Mouse (Mus musculus): ENCODE measurements around the gene Tfap2b. TPM values are rescaled to one million over a fixed set of nuclear protein-coding genes. Genes with fewer than 3 reads are reported as not detected.

The Tfap2b gene
- total RNA-seq (2017), result not detected in 2 replicates

DNA sequence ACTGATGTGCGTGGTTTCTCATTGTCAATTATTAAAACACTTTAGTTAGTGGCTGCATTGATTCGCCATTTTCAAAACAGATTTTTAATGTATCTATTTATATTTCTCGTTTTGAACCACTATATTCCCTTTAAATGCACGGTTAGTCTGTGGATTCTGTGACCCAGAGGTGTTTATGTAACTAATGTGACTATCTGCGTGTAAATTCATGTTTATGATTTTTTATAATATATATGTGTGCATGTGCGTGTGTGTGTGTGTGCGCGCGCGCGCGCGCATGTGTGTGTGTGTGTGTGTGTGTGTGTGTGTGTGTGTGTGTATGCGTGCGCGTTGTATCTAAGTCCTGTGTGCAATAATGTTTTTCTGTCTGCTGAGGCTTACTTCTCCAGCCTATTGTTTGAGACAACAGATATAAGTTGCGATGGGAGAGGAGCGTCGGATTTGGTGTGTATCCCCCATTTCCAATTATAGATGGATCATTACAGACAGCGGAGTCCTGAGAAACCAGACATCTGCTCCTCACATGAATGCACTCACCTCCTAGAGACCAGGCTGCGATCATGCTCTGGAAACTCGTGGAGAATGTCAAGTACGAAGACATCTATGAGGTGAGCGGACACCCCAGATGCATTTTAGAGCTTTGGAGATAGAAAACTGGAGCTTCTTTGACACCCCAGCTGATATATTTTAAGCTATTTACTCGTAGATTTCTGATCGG lies at the start of gene Tfap2b:
Gene Tfap2b (plus strand): TSS at position 274 of the 718 bp plus-strand sequence.
- ATAC-seq (ENCODE audit: extremely low read depth, insufficient number of reproducible peaks, low FRiP score, poor library complexity, severe bottlenecking), result no peak

DNA sequence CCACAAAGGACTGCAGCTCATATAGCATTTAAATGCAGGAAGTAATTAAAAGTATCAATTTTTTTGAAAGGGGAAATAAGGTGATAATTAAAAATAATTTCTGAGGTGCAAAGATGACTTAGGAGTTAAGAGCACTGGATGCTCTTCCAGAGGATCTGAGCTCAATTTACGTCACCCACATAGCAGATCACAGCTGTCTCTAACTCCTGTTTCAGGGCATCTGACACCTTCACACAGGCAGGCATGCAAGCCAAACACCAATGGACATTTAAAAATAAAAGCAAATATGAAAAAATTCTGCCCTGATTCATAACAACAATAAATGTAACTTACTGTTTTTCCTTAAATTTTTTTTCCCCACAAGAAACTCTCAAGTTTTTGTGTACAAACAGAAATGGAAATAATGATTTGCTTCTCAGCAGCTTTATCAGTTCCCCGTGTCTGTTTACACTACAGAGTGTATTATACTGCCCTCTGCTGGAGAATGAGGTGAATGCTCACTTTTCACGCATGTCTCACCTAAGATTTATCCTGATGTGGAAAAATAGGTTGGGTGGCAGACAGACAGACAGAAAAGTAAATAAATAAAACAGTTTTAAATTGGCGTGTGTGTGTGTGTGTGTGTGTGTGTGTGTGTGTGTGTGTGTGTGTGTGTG lies 29.8 kb upstream of the Tfap2b start:
- no peak for ATAC-seq (ENCODE audit: extremely low read depth, insufficient number of reproducible peaks, low FRiP score, poor library complexity, severe bottlenecking)

DNA sequence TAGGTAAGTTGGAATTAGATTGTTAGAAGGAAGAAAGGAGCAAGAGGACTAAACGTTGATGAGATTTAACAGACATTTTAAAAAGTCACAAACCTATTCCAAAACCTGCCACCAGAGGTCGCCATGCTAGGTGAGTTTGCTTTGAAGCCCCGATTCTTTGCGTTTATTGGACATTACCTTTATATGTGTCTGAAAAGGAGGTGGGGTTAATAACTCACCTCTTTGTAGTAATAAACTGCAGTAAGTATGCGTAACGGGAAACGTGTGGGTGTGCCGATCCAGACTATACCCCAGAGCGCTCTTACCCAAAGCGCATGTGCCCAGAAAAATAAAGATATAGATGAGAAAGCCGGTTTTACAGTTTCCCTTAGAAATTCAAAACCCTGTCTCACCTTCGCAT lies 3.1 kb upstream of the Tfap2b start:
- ATAC-seq (ENCODE audit: extremely low read depth, insufficient number of reproducible peaks, low FRiP score, poor library complexity, severe bottlenecking), result no peak

DNA sequence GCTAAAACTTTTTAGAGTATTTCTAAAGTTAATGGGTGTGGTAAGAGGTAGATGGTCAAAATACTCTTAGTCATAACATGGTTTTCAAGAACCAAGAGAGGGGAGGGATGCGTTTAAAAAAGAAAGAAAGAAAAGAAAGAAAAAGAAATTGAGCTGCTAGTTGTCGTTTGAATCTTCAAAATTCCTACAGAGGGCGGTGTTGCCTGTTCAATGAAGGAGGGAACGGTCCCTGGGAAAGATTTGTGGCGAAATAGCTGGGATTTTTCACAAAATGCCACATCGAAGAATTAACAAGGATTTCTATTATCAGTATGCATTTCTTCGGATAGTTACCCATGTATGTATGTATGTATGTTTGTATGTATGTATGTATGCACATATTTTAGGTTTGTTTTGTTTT lies 2.5 kb upstream of the Tfap2b start:
- ATAC-seq (ENCODE audit: extremely low read depth, insufficient number of reproducible peaks, low FRiP score, poor library complexity, severe bottlenecking), result no peak

DNA sequence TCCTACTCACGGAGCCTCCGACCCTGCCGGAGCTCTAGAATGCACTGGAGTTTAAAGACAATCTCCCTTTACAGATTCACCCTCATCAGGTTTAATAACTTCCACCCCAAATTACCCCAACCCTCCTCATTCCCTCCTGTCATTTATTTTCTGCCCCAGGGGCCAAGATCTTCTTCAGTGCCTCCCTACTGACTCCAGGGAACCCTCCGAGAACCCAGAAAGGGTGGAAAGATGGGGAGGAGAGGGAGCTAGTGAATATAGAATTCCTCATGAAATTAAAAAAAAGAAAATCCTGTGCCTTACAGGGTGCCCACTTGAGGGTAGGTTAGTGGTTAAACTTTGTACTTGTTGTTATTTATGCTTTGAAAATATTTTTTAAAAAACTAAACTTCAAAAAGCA lies 1.1 kb upstream of the Tfap2b start:
- ATAC-seq (ENCODE audit: extremely low read depth, insufficient number of reproducible peaks, low FRiP score, poor library complexity, severe bottlenecking), result no peak

DNA sequence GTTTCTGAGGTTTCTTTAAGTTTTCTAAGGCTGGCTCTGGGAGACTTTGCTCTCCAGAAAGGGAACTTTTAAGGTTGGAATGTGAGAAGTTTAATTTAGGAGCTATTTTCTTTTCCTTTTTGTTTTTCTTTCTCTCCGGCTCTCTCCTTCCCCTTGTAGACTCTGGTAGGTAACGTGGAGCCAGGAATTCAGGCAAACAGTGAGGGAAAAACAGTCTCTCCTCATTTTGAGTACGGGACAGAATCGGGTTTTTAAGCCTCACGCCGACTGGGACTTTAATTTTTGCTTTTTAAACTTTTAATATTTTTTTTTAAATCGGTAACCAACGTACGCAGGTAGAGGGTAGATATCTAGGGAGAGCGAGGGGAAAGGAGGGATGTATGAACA lies 638 bp downstream of the Tfap2b start:
- ATAC-seq (ENCODE audit: extremely low read depth, insufficient number of reproducible peaks, low FRiP score, poor library complexity, severe bottlenecking), result no peak

DNA sequence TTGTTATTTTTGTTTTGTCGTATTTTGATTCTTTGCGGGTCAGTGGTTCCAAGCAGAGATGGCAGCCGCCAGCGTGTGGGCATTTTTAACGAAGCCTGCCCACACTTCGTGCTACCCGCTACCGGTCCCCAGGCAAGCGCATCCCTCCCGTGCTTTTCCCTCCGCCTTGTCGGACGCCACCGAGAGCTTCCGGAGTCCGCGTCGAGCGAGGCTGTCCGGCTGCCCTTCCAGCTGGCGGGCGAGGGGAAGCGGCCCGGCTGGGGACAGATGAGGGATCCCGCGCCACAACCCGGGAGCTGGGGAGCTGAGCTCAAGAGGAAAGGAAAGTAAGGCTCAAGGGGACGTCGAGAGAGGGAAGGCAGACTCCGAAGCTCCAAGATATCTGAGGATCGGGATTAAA lies 1.1 kb downstream of the Tfap2b start:
- ATAC-seq (ENCODE audit: extremely low read depth, insufficient number of reproducible peaks, low FRiP score, poor library complexity, severe bottlenecking), result no peak

DNA sequence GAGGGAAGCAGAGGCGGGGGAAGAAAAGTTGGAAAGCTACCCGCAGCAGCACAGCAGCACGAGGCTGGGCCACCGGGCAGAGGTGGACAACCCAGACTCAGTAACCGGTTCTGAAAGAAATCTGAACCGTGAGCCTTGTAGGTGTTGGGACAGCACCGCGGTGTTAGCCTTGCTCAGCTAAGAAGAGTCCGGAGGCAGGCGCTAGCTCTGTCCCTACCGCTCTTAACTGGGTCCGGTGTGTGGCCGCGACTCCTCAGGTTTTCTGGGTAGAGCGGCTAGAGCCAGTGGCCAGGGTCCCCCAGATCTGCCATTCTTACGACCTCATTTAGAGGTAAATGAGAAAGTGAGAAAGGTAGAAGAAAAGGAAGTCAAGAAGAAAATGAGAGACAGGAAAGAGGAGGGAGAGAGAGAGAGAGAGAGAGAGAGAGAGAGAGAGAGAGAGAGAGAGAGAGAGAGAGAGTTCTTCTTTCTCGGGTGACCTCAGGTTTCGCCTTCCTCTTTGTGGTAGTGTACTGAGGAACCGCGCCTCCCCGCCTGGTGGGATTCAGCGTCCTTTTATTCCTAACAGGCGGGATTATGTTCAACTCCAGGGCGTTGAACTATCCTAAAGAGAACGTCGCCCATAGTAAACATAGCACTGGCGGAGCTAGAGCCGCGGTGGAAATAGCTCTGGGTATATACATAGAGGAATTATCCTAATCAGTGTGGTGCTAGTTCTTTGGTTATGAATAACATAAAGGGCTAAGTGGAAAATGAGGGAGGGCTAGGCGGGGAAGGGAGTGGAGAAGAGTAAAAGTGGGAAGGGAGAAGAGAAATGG lies 1.7 kb downstream of the Tfap2b start:
- ATAC-seq (ENCODE audit: extremely low read depth, insufficient number of reproducible peaks, low FRiP score, poor library complexity, severe bottlenecking), result no peak

DNA sequence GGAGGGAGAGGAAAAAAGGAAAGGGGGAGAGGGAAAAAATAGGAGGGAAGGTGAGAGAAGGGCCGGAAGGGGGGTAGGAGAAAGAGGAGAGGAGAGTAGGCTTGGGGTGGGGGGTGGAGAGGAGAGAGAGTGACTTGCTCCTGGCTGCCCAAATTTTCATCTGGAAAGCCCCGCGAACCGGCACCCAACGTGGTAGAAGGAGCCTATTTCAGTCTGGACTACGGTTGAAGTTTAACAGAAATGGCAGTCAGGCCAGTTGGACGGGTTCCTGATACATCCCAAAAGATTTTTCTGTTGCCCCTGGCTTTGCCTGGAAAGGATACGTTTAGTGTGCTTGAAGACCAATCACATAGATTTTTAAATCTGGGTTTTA lies 2.3 kb downstream of the Tfap2b start:
- no peak for ATAC-seq (ENCODE audit: extremely low read depth, insufficient number of reproducible peaks, low FRiP score, poor library complexity, severe bottlenecking)

DNA sequence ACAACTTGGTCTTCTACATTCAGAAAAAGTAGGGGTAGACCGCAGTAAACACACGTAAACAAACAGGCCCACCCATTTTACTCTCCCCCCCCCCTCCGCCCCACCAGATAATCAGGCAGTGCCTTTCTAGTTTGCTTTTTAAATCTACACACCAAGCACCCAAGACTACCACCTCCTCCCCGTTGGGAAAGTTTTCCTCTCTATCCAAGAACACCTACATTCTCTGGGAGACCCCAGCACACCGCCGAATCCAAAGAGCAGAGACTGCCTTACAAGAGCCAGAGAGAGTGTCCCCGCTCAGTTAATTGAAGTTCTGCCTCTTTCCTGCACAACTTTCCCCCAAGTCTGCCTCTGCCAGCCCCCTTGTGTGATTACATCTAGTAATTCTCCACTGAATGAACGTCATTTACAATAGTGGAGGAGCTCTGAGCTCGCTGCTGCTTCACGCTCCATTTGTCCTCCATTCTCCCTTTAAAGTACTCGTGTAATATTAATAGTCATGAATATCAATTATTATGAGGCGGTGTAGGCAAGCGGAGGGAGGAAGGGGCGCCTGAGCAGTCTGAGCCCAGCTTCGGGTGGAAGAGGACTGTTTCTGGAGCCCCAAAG lies 2.9 kb downstream of the Tfap2b start:
- no peak for ATAC-seq (ENCODE audit: extremely low read depth, insufficient number of reproducible peaks, low FRiP score, poor library complexity, severe bottlenecking)

DNA sequence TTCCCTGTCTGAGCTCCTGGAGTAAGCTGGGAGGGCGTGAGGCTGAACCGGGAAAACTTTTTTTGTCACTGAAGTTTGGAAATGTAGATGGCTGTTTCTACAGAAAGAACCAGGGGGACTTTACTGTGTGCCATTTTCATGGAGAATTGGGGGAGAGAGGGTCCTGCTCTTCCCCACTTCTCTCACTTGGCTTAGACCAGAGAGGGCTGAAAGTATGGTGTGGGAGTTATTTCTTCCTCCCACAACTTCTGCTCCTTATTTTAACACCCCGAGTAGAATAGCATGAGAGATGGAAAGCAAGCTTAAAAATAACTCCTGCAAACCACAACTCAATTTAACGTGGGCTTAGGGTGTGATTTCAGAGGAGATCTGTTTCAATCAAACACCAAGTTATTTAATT lies 4.0 kb downstream of the Tfap2b start:
- ATAC-seq (ENCODE audit: extremely low read depth, insufficient number of reproducible peaks, low FRiP score, poor library complexity, severe bottlenecking), result no peak

DNA sequence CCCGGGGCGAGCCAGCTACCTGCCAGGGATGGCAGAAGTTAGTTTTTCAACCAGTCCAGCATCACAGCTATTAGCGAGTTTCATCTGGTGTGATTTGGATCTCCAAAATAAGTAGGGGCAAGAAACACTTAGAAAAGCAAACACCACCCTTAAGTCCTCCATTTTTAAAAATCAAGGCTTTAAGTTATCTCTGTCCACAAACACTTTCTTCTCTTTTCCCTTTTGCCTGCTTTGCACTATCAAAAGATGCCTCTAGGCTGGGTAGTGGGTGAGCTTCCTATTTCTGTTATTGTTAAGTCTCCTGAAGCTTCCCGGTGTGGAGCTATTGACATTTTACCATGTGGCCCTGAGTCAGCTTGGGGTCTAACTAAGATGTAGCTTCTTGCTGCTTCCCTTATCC lies 4.5 kb downstream of the Tfap2b start:
- no peak for ATAC-seq (ENCODE audit: extremely low read depth, insufficient number of reproducible peaks, low FRiP score, poor library complexity, severe bottlenecking)

DNA sequence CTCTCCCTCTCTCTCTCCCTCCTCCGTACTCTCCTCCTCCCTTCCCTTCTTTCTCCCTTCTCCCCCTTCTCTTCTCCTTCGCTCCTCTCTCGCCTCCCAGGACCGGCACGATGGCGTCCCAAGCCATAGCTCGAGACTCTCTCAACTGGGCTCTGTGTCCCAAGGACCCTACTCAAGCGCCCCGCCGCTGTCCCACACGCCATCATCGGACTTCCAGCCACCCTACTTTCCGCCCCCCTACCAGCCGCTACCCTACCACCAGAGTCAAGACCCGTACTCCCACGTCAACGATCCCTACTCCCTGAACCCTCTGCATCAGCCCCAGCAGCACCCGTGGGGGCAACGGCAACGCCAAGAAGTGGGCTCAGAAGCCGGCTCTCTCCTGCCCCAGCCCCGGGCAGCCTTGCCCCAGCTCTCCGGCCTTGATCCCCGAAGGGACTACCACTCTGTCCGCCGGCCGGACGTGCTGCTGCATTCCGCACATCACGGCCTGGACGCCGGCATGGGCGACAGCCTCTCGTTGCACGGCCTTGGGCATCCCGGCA lies 5.2 kb downstream of the Tfap2b start:
- ATAC-seq (ENCODE audit: extremely low read depth, insufficient number of reproducible peaks, low FRiP score, poor library complexity, severe bottlenecking), result no peak

DNA sequence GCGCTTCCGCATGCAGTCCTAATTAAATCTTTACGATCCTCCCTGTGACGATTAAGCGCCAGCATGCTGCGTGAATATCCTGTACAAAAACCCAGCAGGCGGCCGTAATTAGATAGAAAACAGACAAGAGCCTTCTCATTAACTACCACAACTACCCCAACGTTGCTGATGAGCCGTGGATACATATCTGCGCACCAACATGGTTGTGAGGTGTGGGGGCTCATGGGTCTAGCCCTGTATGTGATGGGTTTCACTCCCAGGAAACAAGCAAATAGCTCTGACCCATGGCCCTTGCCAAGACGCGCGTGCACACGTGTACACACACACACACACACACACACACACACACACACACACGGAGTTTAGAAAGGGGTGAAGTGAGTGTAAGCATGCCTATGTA lies 8.7 kb downstream of the Tfap2b start:
- ATAC-seq (ENCODE audit: extremely low read depth, insufficient number of reproducible peaks, low FRiP score, poor library complexity, severe bottlenecking), result no peak

DNA sequence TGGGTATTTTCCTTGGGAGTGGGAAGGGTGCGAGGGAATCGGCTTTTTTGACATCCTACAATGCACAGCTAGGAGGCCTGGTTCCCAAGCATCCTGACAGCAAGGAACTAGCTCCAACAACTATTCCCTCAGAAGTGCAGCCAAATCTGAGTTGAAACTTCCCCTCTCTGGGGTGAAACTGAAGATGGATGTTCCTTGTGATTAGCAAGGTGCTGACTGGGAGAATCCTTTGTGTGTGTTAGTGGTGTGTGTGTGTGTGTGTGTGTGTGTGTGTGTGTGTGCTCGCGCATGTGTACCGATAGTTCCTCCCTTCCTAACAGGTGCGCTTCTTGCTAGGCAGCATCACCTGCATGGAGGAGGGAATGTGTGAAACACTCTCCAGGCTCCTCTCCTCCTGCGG lies 9.5 kb downstream of the Tfap2b start:
- ATAC-seq (ENCODE audit: extremely low read depth, insufficient number of reproducible peaks, low FRiP score, poor library complexity, severe bottlenecking), result no peak

DNA sequence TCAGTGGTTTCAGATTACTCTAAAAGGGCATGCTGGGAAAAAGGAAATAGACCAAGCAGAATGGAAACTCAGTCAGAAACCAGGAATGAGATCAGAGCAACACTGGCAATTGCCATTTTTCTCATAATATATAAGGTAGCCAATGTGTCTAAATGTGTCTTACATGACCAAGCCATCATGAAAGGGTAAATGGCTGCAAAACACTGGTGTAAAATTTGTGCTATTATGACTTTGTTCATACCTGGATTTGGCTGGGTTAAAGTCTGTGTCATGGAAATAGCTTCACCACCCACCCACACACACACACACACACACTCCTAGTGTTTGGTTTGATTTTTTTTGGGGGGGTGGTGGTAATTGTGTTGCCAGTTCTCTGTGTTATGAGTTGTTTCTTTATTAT lies 10.7 kb downstream of the Tfap2b start:
- no peak for ATAC-seq (ENCODE audit: extremely low read depth, insufficient number of reproducible peaks, low FRiP score, poor library complexity, severe bottlenecking)

DNA sequence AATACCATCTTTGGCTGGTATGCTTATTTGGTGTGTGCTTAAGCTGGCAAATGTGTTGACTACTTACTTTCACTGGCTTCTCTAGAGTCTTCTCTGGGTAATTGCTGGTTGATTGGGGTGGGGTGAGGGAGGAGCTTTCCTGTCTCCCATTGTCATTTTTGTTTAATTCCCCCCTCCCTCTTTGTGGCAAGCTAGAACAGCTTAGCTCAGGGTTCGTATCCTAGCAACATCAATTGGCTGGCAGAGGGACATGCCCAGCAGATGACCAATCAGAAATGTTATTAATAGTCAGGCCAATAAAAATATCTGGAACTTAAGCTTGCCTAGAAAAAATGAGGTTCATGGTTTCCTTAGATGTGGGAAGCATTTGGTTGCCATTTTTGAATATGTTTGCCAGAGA lies 11.8 kb downstream of the Tfap2b start:
- no peak for ATAC-seq (ENCODE audit: extremely low read depth, insufficient number of reproducible peaks, low FRiP score, poor library complexity, severe bottlenecking)

DNA sequence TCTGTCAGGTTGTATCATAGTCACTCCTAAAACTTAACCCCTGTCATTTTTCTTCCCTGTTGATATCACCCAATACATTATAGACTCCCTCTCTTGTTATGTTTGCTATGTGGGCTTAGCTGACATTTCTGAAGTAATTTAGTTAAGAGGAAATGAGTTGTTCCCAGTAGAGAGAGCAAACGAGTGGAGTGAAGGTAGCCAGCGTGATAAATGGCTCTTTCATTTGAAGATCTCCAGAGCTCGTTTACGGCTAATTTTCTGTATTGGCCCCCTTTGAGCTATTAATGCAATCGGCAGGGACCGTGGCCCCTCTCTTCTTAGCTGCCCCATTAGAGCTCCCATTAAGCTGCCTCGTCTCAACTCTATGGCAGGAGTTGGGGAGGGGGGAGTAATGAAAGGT lies 12.9 kb downstream of the Tfap2b start:
- ATAC-seq (ENCODE audit: extremely low read depth, insufficient number of reproducible peaks, low FRiP score, poor library complexity, severe bottlenecking), result no peak

DNA sequence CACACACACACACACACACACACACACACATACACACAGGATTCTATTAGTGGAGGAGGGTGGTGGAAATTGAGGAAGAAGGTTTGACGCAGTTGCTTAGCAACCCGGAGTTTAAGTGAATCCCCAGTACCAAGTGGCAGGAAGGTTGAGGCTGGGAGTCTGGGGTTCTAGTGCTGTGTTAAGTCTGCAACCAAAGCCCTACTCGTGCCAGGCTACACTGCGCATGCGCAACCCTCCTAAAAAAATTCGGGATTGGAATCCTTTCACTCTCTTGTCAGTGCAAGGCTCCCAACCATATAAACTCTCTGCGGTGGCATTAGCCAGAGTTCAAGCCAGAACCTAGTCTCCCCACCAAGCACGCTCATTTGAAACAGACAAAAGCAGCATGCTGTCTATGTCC lies 18.0 kb downstream of the Tfap2b start:
- ATAC-seq (ENCODE audit: extremely low read depth, insufficient number of reproducible peaks, low FRiP score, poor library complexity, severe bottlenecking), result no peak
